1 mouse cellular context compared by ENCODE assay signal in the genomic region with DNA sequence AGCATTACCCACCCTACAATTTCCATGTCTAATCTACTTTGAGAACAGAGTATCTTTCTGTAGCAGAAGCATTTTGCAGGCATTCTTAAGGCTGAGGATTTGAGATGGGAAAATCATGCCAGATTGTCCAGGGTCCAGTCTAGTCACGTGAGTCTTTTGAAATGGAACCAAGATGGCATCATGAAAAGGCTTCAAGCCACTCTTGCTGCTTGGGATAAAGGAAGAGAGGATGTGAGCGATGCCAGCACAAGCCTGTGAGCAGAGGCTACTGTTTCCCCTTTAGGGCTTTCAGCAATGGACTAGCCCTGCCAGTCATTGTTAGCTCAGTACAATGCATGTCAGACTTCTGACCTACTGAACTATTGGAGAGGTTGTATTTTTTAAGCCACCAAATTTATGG.
TF ChIP-seq lines count a peak whose summit lies in the region.

No protein-coding gene starts in this region.

TF ChIP-seq in MEL, 35 proteins besides CTCF, POLR2A, EP300 and RAD21 (continued from another document):
- TF ChIP-seq NELFE (IDR thresholded peaks at IDR 0.05; ENCODE audit: low read depth, low read length) (no peak), E2F4 (IDR thresholded peaks at IDR 0.05; ENCODE audit: borderline replicate concordance, low read depth, low read length) (no peak), MXI1 (IDR thresholded peaks at IDR 0.05; ENCODE audit: low read depth, low read length) (no peak), BHLHE40 (IDR thresholded peaks at IDR 0.05; ENCODE audit: borderline replicate concordance, low read depth, low read length) (no peak), GABPA (IDR thresholded peaks at IDR 0.05; ENCODE audit: low read depth, low read length) (no peak), SIN3A (IDR thresholded peaks at IDR 0.05; ENCODE audit: low read length) (no peak), TAL1 (IDR thresholded peaks at IDR 0.05; ENCODE audit: low read length) (no peak), RCOR1 (IDR thresholded peaks at IDR 0.05; ENCODE audit: low read depth, low read length) (no peak), GATA1 (IDR thresholded peaks at IDR 0.05; ENCODE audit: low read depth, low read length) (no peak), UBTF (IDR thresholded peaks at IDR 0.05; ENCODE audit: borderline replicate concordance, insufficient read depth, low read depth, low read length) (no peak), POLR2AphosphoS5 (IDR thresholded peaks at IDR 0.05; ENCODE audit: borderline replicate concordance, low read depth, low read length) (no peak)
TF ChIP-seq in MEL: peak in this region for 0.
